Mouse (Mus musculus): ENCODE data around the gene Gm10037. TPM values are rescaled to one million over a fixed set of nuclear protein-coding genes. Genes with fewer than 3 reads are reported as not detected.

Gm10037 gene
- polyA plus RNA-seq (2012; rRNA removed), result not detected in 2 replicates

GRCm38 (mm10) chr13:67830911-67831336, at the start of gene Gm10037:
Gm10037 (plus strand) TSS chr13:67831106.

GRCm38 (mm10) chr13:67813710-67814660, 16.9 kb upstream of the Gm10037 start, which contains the start of gene Zfp273:
Zfp273 (plus strand) TSS chr13:67813740.

GRCm38 (mm10) chr13:67863026-67863425, 32.1 kb downstream of the Gm10037 start, which contains the start of gene BC048507:
BC048507 (plus strand) TSS chr13:67863326.

Other genes with a start within 250 kb of the Gm10037 start
- 0.01 TPM in 2 replicates for gene Zfp729b, start 221.4 kb upstream of the Gm10037 start, polyA plus RNA-seq (2012; rRNA removed)
- not detected in 2 replicates for gene Gm49345, start 193.3 kb upstream of the Gm10037 start, polyA plus RNA-seq (2012; rRNA removed)
- gene Zfp729a, start 193.3 kb upstream of the Gm10037 start, polyA plus RNA-seq (2012; rRNA removed), result 0.03 and 0.08 TPM in 2 replicates
- 0.65 and 0.85 TPM in 2 replicates for gene Zfp738, start 144.0 kb upstream of the Gm10037 start, polyA plus RNA-seq (2012; rRNA removed)
- 0.02 TPM in 2 replicates for gene Zfp65, start 101.9 kb upstream of the Gm10037 start, polyA plus RNA-seq (2012; rRNA removed)
- 0.06 TPM in 1 of 2 replicates, not detected in the other for gene Zfp85, start 75.9 kb upstream of the Gm10037 start, polyA plus RNA-seq (2012; rRNA removed)
- 0.03 and 0.21 TPM in 2 replicates for gene Zfp493, start 51.4 kb upstream of the Gm10037 start, polyA plus RNA-seq (2012; rRNA removed)
- 0.03 TPM in 1 of 2 replicates, not detected in the other for gene Zfp273, start 17.4 kb upstream of the Gm10037 start, polyA plus RNA-seq (2012; rRNA removed)
- gene BC048507, start 32.2 kb downstream of the Gm10037 start, polyA plus RNA-seq (2012; rRNA removed), result not detected in 2 replicates